Mouse (Mus musculus): ENCODE results near the gene Thap11.

DNA sequence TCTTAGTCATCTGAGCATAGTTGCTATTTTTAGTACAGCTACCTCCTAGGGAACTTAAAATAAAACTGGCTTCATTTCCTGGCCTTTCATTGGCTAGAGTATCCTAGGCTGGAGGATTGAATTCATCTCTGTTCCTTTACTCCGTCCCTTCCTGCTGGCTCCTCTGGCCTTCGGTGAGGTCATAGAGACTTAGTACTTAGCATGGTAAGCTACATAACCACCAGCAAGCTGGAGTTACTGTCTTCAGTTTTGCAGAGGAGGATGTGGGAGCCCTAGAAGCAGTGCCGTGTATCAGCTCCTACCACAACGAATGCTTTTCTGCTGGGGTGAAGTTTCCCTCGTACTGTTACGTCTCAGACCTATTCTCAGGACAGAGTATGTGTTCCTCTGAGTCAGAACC, 19.4 kb downstream of the Thap11 start:
- TF ChIP-seq CTCF (IDR thresholded peaks at IDR 0.05; ENCODE audit: borderline replicate concordance, insufficient read depth, low read length) (no peak), POLR2A (IDR thresholded peaks at IDR 0.05; ENCODE audit: low read depth, low read length) (no peak)
